Mouse (Mus musculus): ENCODE measurements around the gene Sp8. TPM values are rescaled to one million over a fixed set of nuclear protein-coding genes. Genes with fewer than 3 reads are reported as not detected.

Sp8 gene
- polyA plus RNA-seq, 1 experiment from 2014 or later = 0.05 TPM

DNA sequence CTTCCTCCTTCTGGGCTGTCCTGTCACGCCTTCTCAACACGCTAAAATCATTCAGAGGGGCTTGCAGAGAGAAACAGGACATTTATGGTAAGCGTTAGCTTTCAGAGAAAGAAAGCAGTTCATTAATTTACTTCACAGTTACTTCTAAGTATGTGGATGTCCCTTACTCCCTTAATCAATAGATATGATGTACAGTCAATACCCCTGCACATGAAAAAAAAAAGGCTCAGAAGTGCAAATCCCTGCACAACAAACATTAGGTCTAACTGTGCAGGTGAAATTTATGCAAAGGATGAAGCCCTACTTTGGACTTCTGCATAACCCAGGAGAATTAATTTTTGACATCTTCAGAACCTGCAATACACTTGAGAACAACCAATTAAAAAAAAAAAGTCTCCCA lies 778 bp upstream of the Sp8 start:
- H3K36me3 ChIP-seq (ENCODE audit: control insufficient read depth, insufficient read depth, low read length) = no peaks in the 10 kb centered on the region

GRCm38 (mm10) chr12:118846649-118847321 lies 656 bp downstream of the Sp8 start:
- DNase-seq (ENCODE audit: low spot score) (peak; percentile 45), ATAC-seq (replicated peaks; ENCODE audit: low FRiP score) (peak; percentile 52)
- Histone ChIP-seq H3K27me3 (replicated peaks; ENCODE audit: control insufficient read depth, insufficient read depth, low read length) (peaks cover 95% of the 10 kb centered on the region), H3K9me3 (ENCODE audit: control insufficient read depth, low read length) (no peaks in the 10 kb centered on the region), H3K4me3 (ENCODE audit: low read depth, low read length) (peak overlapping the region; percentile 47), H3K27ac (ENCODE audit: low read depth, low read length) (no peak overlapping the region), H3K4me1 (replicated peaks; ENCODE audit: control insufficient read depth, insufficient read depth, low read length) (no peaks in the 10 kb centered on the region; the same call in none of the 2 replicates), H3K4me2 (peak overlapping the region; percentile 72), H3K9ac (ENCODE audit: low read depth, low read length) (no peak overlapping the region), H3K36me3 (ENCODE audit: control insufficient read depth, insufficient read depth, low read length) (no peaks in the 10 kb centered on the region)
- under 1% methylated on average over 59 of the region's 59 CpGs for WGBS

More for the DNA sequence above, 778 bp upstream of the Sp8 start:
- ATAC-seq (replicated peaks; ENCODE audit: low FRiP score) = no peak
- DNase-seq (ENCODE audit: low spot score) = no peak
- Histone ChIP-seq H3K4me2 (no peak overlapping the region), H3K4me3 (ENCODE audit: low read depth, low read length) (no peak overlapping the region), H3K27ac (ENCODE audit: low read depth, low read length) (no peak overlapping the region), H3K9ac (ENCODE audit: low read depth, low read length) (no peak overlapping the region), H3K9me3 (ENCODE audit: control insufficient read depth, low read length) (no peaks in the 10 kb centered on the region), H3K4me1 (replicated peaks; ENCODE audit: control insufficient read depth, insufficient read depth, low read length) (no peaks in the 10 kb centered on the region; the same call in none of the 2 replicates), H3K27me3 (replicated peaks; ENCODE audit: control insufficient read depth, insufficient read depth, low read length) (peaks cover 97% of the 10 kb centered on the region)
- WGBS = 6% methylated on average over 3 of the region's 3 CpGs

DNA sequence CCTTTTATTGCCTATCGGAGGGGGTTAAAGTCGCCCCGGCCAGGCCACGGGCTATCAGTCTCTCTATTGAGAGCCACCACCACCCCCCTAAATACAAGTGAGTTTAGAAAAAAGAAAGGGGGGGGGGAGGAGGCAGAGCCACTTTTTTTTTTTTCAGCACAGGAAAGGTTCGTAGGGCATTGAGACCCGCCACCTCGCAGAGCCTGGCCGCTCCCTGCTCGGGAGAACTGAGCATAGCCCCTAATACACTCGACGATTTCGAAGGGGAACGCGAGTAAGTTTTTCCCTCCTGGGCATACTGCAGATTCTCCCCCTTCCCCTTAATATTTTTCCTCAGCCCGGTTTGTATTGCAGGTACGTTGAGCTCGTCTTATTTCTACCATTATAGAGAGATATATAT lies 1.3 kb downstream of the Sp8 start:
- H3K36me3 ChIP-seq (ENCODE audit: control insufficient read depth, insufficient read depth, low read length) = no peaks in the 10 kb centered on the region
- H3K9me3 ChIP-seq (ENCODE audit: control insufficient read depth, low read length) = no peaks in the 10 kb centered on the region
- H3K27me3 ChIP-seq (replicated peaks; ENCODE audit: control insufficient read depth, insufficient read depth, low read length) = peaks cover 95% of the 10 kb centered on the region
- DNase-seq (ENCODE audit: low spot score) = no peak
- WGBS = 3% methylated on average over 17 of the region's 17 CpGs
- no peak overlapping the region for H3K27ac ChIP-seq (ENCODE audit: low read depth, low read length)
- peak overlapping the region; percentile 72 for H3K4me2 ChIP-seq
- H3K4me1 ChIP-seq (replicated peaks; ENCODE audit: control insufficient read depth, insufficient read depth, low read length) = no peaks in the 10 kb centered on the region; the same call in none of the 2 replicates
- no peak overlapping the region for H3K9ac ChIP-seq (ENCODE audit: low read depth, low read length)
- ATAC-seq (replicated peaks; ENCODE audit: low FRiP score) = no peak
- H3K4me3 ChIP-seq (ENCODE audit: low read depth, low read length) = peak overlapping the region; percentile 47

DNA sequence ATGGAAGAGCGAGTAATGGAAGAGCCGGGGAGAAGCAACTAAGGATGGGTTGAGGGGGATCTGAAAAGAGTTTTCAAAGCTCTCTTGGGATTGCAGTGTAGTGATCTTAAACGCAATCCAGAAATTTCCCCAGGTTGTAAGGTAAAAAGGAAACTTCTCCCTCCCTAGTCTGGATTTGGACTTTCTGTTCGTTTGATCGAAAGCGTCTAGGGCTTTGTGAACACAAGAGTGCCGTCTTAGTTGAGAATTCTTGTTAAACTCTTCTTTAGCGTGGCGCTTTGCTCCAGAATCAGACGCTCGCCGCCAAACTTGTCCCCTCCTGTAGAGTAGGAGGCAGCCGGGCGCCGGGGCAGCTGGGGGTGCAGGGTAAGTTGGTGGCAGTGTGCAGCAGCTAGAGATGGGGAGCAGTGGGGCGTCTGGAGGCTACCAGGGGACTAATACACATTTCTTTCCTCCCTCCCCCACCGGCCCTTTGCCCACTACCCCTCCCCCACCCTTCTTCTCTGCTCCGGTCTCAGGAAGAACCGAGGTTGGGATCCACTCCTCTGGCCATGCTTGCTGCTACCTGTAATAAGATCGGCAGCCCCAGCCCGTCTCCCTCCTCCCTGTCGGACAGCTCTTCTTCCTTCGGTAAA lies 1.8 kb downstream of the Sp8 start:
- Histone ChIP-seq H3K27me3 (replicated peaks; ENCODE audit: control insufficient read depth, insufficient read depth, low read length) (peaks cover 94% of the 10 kb centered on the region), H3K9ac (ENCODE audit: low read depth, low read length) (no peak overlapping the region), H3K9me3 (ENCODE audit: control insufficient read depth, low read length) (no peaks in the 10 kb centered on the region), H3K4me3 (ENCODE audit: low read depth, low read length) (peak overlapping the region; percentile 31), H3K4me1 (replicated peaks; ENCODE audit: control insufficient read depth, insufficient read depth, low read length) (no peaks in the 10 kb centered on the region; the same call in none of the 2 replicates), H3K27ac (ENCODE audit: low read depth, low read length) (no peak overlapping the region), H3K36me3 (ENCODE audit: control insufficient read depth, insufficient read depth, low read length) (no peaks in the 10 kb centered on the region), H3K4me2 (peak overlapping the region; percentile 56)
- ATAC-seq (replicated peaks; ENCODE audit: low FRiP score) (no peak), DNase-seq (ENCODE audit: low spot score) (peak; percentile 49)
- WGBS = 2% methylated on average over 23 of the region's 23 CpGs

- no peaks in the 10 kb centered on the region for H3K9me3 ChIP-seq (ENCODE audit: control insufficient read depth, low read length)
- H3K4me2 ChIP-seq = peak overlapping the region; percentile 56
- H3K9ac ChIP-seq (ENCODE audit: low read depth, low read length) = no peak overlapping the region
- peak overlapping the region; percentile 31 for H3K4me3 ChIP-seq (ENCODE audit: low read depth, low read length)
- WGBS = under 1% methylated on average over 76 of the region's 80 CpGs
- DNase-seq (ENCODE audit: low spot score) = peak; percentile 59
- no peaks in the 10 kb centered on the region for H3K36me3 ChIP-seq (ENCODE audit: control insufficient read depth, insufficient read depth, low read length)
- H3K4me1 ChIP-seq (replicated peaks; ENCODE audit: control insufficient read depth, insufficient read depth, low read length) = no peaks in the 10 kb centered on the region; the same call in none of the 2 replicates
- H3K27ac ChIP-seq (ENCODE audit: low read depth, low read length) = no peak overlapping the region
- peaks cover 94% of the 10 kb centered on the region for H3K27me3 ChIP-seq (replicated peaks; ENCODE audit: control insufficient read depth, insufficient read depth, low read length)
- ATAC-seq (replicated peaks; ENCODE audit: low FRiP score) = no peak
Measured at GRCm38 (mm10) chr12:118848496-118849202, 2.5 kb downstream of the Sp8 start.

DNA sequence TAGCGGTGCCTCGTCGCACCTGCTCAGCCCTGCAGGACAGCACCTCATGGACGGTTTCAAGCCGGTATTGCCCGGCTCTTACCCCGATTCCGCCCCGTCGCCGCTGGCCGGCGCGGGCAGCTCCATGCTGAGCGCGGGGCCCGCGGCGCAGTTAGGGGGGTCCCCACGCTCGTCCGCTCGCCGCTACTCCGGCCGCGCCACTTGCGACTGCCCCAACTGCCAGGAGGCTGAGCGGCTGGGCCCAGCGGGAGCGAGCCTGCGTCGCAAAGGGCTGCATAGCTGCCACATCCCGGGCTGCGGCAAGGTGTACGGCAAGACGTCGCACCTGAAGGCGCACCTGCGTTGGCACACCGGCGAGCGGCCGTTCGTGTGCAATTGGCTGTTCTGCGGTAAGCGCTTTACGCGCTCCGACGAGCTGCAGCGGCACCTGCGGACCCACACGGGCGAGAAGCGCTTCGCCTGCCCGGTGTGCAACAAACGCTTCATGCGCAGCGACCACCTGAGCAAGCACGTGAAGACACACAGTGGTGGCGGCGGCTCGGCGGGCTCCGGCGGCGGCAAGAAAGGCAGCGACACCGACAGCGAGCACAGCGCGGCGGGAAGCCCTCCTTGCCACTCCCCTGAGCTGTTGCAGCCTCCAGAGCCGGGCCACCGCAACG lies 3.2 kb downstream of the Sp8 start:
- no peaks in the 10 kb centered on the region for H3K36me3 ChIP-seq (ENCODE audit: control insufficient read depth, insufficient read depth, low read length)
- DNase-seq (ENCODE audit: low spot score) = peak; percentile 52
- H3K4me1 ChIP-seq (replicated peaks; ENCODE audit: control insufficient read depth, insufficient read depth, low read length) = no peaks in the 10 kb centered on the region; the same call in none of the 2 replicates
- peak overlapping the region; percentile 56 for H3K4me2 ChIP-seq
- H3K27ac ChIP-seq (ENCODE audit: low read depth, low read length) = no peak overlapping the region
- no peak overlapping the region for H3K9ac ChIP-seq (ENCODE audit: low read depth, low read length)
- H3K27me3 ChIP-seq (replicated peaks; ENCODE audit: control insufficient read depth, insufficient read depth, low read length) = peaks cover 93% of the 10 kb centered on the region
- peak overlapping the region; percentile 31; the same call in 1 of the 2 replicates for H3K4me3 ChIP-seq (ENCODE audit: low read depth, low read length)
- no peak; the same call in 1 of the 2 replicates for ATAC-seq (replicated peaks; ENCODE audit: low FRiP score)
- 1% methylated on average over 78 of the region's 78 CpGs for WGBS
- no peaks in the 10 kb centered on the region for H3K9me3 ChIP-seq (ENCODE audit: control insufficient read depth, low read length)

- Histone ChIP-seq H3K4me1 (replicated peaks; ENCODE audit: control insufficient read depth, insufficient read depth, low read length) (no peaks in the 10 kb centered on the region; the same call in none of the 2 replicates), H3K9ac (ENCODE audit: low read depth, low read length) (no peak overlapping the region), H3K4me3 (ENCODE audit: low read depth, low read length) (no peak overlapping the region), H3K36me3 (ENCODE audit: control insufficient read depth, insufficient read depth, low read length) (no peaks in the 10 kb centered on the region), H3K4me2 (no peak overlapping the region), H3K9me3 (ENCODE audit: control insufficient read depth, low read length) (no peaks in the 10 kb centered on the region), H3K27me3 (replicated peaks; ENCODE audit: control insufficient read depth, insufficient read depth, low read length) (peaks cover 93% of the 10 kb centered on the region), H3K27ac (ENCODE audit: low read depth, low read length) (no peak overlapping the region)
- DNase-seq (ENCODE audit: low spot score) = peak; percentile 44
- under 1% methylated on average over 11 of the region's 11 CpGs for WGBS
- no peak for ATAC-seq (replicated peaks; ENCODE audit: low FRiP score)
Measured at GRCm38 (mm10) chr12:118849996-118850395, 3.9 kb downstream of the Sp8 start.

DNA sequence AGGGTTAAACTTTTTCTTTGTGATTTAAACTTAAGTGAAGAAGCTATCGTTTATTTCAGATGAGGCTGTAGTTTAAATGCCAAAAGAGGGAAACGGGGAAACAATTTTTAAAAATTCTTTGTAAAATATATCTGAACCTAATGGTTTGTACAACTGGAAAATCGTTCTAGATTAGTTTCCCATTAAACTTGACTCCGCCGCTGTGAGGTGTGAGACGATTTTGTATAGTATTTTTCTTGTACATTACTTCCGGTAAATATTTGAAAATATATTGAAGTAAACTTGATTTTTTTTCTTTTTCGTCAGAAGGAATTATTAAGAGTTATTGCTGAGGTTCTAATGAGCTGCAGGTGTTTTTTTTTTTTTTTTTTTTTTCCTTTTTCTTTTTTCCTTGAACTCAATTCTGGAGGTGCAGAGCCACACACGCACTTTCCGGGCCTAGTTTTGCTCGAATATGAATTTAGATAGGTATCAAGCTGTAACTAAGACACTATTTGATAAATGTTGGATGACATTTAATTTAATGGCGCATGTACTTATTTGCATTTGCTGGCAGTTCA lies 4.8 kb downstream of the Sp8 start:
- no peak overlapping the region for H3K27ac ChIP-seq (ENCODE audit: low read depth, low read length)
- no peaks in the 10 kb centered on the region for H3K9me3 ChIP-seq (ENCODE audit: control insufficient read depth, low read length)
- H3K4me3 ChIP-seq (ENCODE audit: low read depth, low read length) = no peak overlapping the region
- no peak overlapping the region for H3K9ac ChIP-seq (ENCODE audit: low read depth, low read length)
- DNase-seq (ENCODE audit: low spot score) (no peak), ATAC-seq (replicated peaks; ENCODE audit: low FRiP score) (no peak)
- 30% methylated on average over 12 of the region's 12 CpGs for WGBS
- no peaks in the 10 kb centered on the region; the same call in none of the 2 replicates for H3K4me1 ChIP-seq (replicated peaks; ENCODE audit: control insufficient read depth, insufficient read depth, low read length)
- no peaks in the 10 kb centered on the region for H3K36me3 ChIP-seq (ENCODE audit: control insufficient read depth, insufficient read depth, low read length)
- peaks cover 92% of the 10 kb centered on the region for H3K27me3 ChIP-seq (replicated peaks; ENCODE audit: control insufficient read depth, insufficient read depth, low read length)
- no peak overlapping the region for H3K4me2 ChIP-seq
